Mouse (Mus musculus): ENCODE results near the gene Hyal2.
A peak's percentile ranks its signal among the peaks of the same experiment; 100 is the strongest.

The Hyal2 gene

GRCm38 (mm10) chr9:107567702-107568319, at the start of gene Hyal2:
Hyal2 (plus strand) TSS chr9:107567945.
- no peak for DNase-seq

- DNase-seq = no peak
These were observed 47.4 kb upstream of the Hyal2 start for GRCm38 (mm10) chr9:107520331-107520730.

GRCm38 (mm10) chr9:107521190-107521589, 46.6 kb upstream of the Hyal2 start:
- DNase-seq = peak; percentile 54 to 66

- peak in 1 of 2 experiments; percentile 51 for DNase-seq
These were observed 45.9 kb upstream of the Hyal2 start for GRCm38 (mm10) chr9:107521711-107522399.

- DNase-seq = no peak
These were observed 45.4 kb upstream of the Hyal2 start for GRCm38 (mm10) chr9:107522400-107522711.

GRCm38 (mm10) chr9:107526198-107527026, 41.3 kb upstream of the Hyal2 start:
- peak; percentile 58 to 65 for DNase-seq

- DNase-seq = peak; percentile 90 to 93
These were observed 33.8 kb upstream of the Hyal2 start, which contains the start of gene Tmem115 for GRCm38 (mm10) chr9:107533791-107534407. Tmem115 (plus strand) TSS chr9:107533945.

- no peak for DNase-seq
These were observed 33.1 kb upstream of the Hyal2 start for GRCm38 (mm10) chr9:107534408-107535202.

GRCm38 (mm10) chr9:107538231-107538630, 29.5 kb upstream of the Hyal2 start:
- DNase-seq = no peak

GRCm38 (mm10) chr9:107538711-107539110, 29.0 kb upstream of the Hyal2 start:
- DNase-seq = no peak

- no peak for DNase-seq
These were observed 27.8 kb upstream of the Hyal2 start for GRCm38 (mm10) chr9:107539940-107540339.

GRCm38 (mm10) chr9:107540420-107540819, 27.3 kb upstream of the Hyal2 start:
- DNase-seq = no peak

GRCm38 (mm10) chr9:107541005-107541404, 26.7 kb upstream of the Hyal2 start:
- no peak for DNase-seq

GRCm38 (mm10) chr9:107541474-107542351, 26.0 kb upstream of the Hyal2 start, which contains the start of the genes Cyb561d2 and Nprl2:
Cyb561d2 (minus strand) TSS chr9:107542193.
Nprl2 (plus strand) TSS chr9:107542226.
- peak; percentile 94 to 95 for DNase-seq

- peak in 1 of 2 experiments; percentile 53 for DNase-seq
These were observed 25.4 kb upstream of the Hyal2 start for GRCm38 (mm10) chr9:107542352-107542686.

- no peak for DNase-seq
These were observed 25.0 kb upstream of the Hyal2 start for GRCm38 (mm10) chr9:107542721-107543120.

- no peak for DNase-seq
These were observed 24.4 kb upstream of the Hyal2 start for GRCm38 (mm10) chr9:107543299-107543698.

- DNase-seq = no peak
These were observed 23.5 kb upstream of the Hyal2 start for GRCm38 (mm10) chr9:107544196-107544700.

GRCm38 (mm10) chr9:107544729-107545128, 23.0 kb upstream of the Hyal2 start:
- no peak for DNase-seq

- DNase-seq = no peak
These were observed 22.5 kb upstream of the Hyal2 start for GRCm38 (mm10) chr9:107545199-107545598.

- no peak for DNase-seq
These were observed 22.1 kb upstream of the Hyal2 start for GRCm38 (mm10) chr9:107545602-107546001.
